Mouse (Mus musculus): ENCODE data around the gene Ippk.

DNA sequence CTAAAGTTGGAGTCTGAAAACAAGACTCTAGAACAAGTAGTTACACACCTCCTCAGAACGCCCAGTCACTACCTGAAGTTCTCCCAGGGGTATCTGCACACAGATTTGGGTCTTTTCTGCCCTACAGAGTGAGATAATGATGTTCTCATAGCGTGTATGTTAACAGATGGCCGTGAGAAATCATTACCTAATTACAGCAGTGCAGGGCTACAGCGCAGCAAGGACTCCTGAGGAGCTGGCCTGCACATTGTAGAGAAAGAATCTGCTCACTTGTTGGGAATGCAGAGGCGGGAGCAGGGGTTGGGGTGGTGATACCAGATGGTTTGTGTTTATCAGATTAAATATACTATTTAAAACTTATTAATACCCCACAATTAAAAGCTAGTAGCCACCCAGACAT is 59.5 kb downstream of the Ippk start:
- TF ChIP-seq POLR2A (IDR thresholded peaks at IDR 0.05; ENCODE audit: insufficient read depth, low read depth, low read length) (no peak), CTCF (IDR thresholded peaks at IDR 0.05; ENCODE audit: insufficient read depth, low read depth, low read length) (no peak)
